In the genomic region with DNA sequence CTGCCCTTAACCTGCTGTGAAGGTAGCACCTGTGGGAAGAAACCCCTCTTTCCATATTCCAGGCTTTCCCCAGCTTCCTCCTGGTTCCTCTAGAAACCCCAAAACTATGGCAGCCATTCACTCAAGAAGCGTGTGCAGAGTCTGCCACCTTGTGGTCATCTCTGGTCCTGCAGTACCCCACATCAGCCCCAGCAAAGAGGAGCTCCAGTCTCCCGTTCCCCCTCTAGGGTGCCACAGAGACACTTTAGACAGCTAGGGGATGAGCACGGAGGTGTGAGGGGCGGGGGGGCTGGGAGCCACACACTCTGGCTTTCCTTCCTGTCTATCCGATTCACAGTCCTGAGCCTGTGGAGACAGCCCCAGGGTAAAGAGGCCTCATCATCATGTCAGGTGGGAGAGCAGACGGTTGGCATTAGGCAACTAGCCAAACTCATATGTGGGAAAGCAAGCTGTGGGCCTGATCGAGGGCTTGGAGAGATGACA, we compare ENCODE assay signal across 9 mouse cellular contexts.
DNase-seq lines count a peak whose midpoint lies in the region; ATAC-seq and TF ChIP-seq lines count a peak whose summit lies in the region.
"Had no signal": no experiment of that assay in that cellular context is flagged by ENCODE, and none has a peak within 500 bp of the region (broad histone marks: within the 10 kb centered on the region; RNA-seq: fewer than 3 reads in every experiment).

No protein-coding gene starts in this region.

- H3K36me3 ChIP-seq in ES-E14 (ENCODE audit: control insufficient read depth, insufficient read depth, low read length, poor library complexity, severe bottlenecking): no peaks in the 10 kb centered on the region
- no peaks in the 10 kb centered on the region for H3K36me3 ChIP-seq in forebrain, embryonic 12.5 days (replicated peaks)
- H3K36me3 ChIP-seq: liver, embryonic 15.5 days had no signal

- in situ Hi-C loops in ES-E14 (cut with MboI; ENCODE audit: low sequenced_read_pairs in 2 of 2, unreplicated experiment in 2 of 2): loop anchor here (10.0 to 25.0 kb wide), 2 partner anchors 364 to 387 kb away; no protein-coding TSS in a partner anchor

- peak; percentile 83 for DNase-seq in ES-E14 (ENCODE audit: low read depth, low spot score)
- DNase-seq in c-Kit-positive CD71-negative TER-119-negative erythroid progenitor cells, embryonic 14.5 days (ENCODE audit: low read depth): peak; percentile 52
- peak; percentile 85 for DNase-seq in heart, postnatal 4 days
- DNase-seq in layer of hippocampus, adult 8-10 months (ENCODE audit: low spot score in 2 of 2): peak; percentile 74 to 92
- DNase-seq in lung, postnatal 14 days: peak; percentile 83
- DNase-seq in retina, postnatal 1 day: peak; percentile 85
- DNase-seq in urinary bladder, adult 2 months (ENCODE audit: low spot score): peak; percentile 51

- peaks cover 20% of the 10 kb centered on the region for H3K27me3 ChIP-seq in forebrain, embryonic 12.5 days

- peak; percentile 57 for ATAC-seq in forebrain, embryonic 12.5 days (ENCODE audit: low FRiP score)

- H3K4me3 ChIP-seq in ES-E14 (ENCODE audit: insufficient read depth in 1 of 2, low read depth in 1 of 2, low read length in 2 of 2, poor library complexity in 1 of 2, severe bottlenecking in 1 of 2): peak overlapping the region in 1 of 2 experiments; percentile 46; a peak in 1 of 4 replicates
- no peak overlapping the region for H3K4me3 ChIP-seq in forebrain, embryonic 12.5 days (replicated peaks)
- H3K4me3 ChIP-seq: liver, embryonic 15.5 days had no signal

- 26% methylated on average over 7 of the region's 7 CpGs for WGBS in forebrain, embryonic 12.5 days

- no peak overlapping the region for H3K4me2 ChIP-seq in forebrain, embryonic 12.5 days
- H3K4me2 ChIP-seq: liver, embryonic 15.5 days had no signal

- H3K4me1 ChIP-seq in ES-E14 (ENCODE audit: control insufficient read depth in 2 of 2, insufficient read depth in 2 of 2, low read length in 2 of 2, poor library complexity in 1 of 2): no peaks in the 10 kb centered on the region
- H3K4me1 ChIP-seq in forebrain, embryonic 12.5 days: 0 out of 2 replicates have a peak, but pooled peaks cover 9% of the 10 kb centered on the region
- H3K4me1 ChIP-seq: liver, embryonic 15.5 days had no signal

- peak overlapping the region; percentile 54; the same call in 1 of the 2 replicates for H3K9ac ChIP-seq in ES-E14 (ENCODE audit: insufficient read depth, low read depth, low read length, poor library complexity, severe bottlenecking)
- H3K9ac ChIP-seq in forebrain, embryonic 12.5 days: no peak overlapping the region
- H3K9ac ChIP-seq: liver, embryonic 15.5 days had no signal

- H3K27ac ChIP-seq in ES-E14 (ENCODE audit: insufficient read depth, low read depth, low read length, poor library complexity, severe bottlenecking): no peak overlapping the region
- no peak overlapping the region for H3K27ac ChIP-seq in forebrain, embryonic 12.5 days
- H3K27ac ChIP-seq: liver, embryonic 15.5 days had no signal

- H3K9me3 ChIP-seq in ES-E14 (ENCODE audit: control insufficient read depth, insufficient read depth, low read depth, low read length): no peaks in the 10 kb centered on the region
- no peaks in the 10 kb centered on the region for H3K9me3 ChIP-seq in forebrain, embryonic 12.5 days
- H3K9me3 ChIP-seq: liver, embryonic 15.5 days had no signal

TF ChIP-seq in ES-E14, 5 proteins besides CTCF, POLR2A, EP300 and RAD21:
- no peak for TF ChIP-seq MAFK (IDR thresholded peaks at IDR 0.05; ENCODE audit: insufficient read depth, low read depth, low read length)
- no peak for TF ChIP-seq CHD2 (IDR thresholded peaks at IDR 0.05; ENCODE audit: low read depth, low read length)
- TF ChIP-seq ZC3H11A (IDR thresholded peaks at IDR 0.05; ENCODE audit: borderline replicate concordance, low read depth, low read length): peak; percentile 71; the same call in 1 of the 2 replicates
- TF ChIP-seq HCFC1 (IDR thresholded peaks at IDR 0.05; ENCODE audit: borderline replicate concordance, insufficient read depth, low read length): no peak
TF ChIP-seq in ES-E14: peak in this region for 1.
